Mouse (Mus musculus) hindbrain, embryonic 14.5 days (tissue): ENCODE results near the gene Gm19426. TPM values are rescaled to one million over a fixed set of nuclear protein-coding genes. Genes with fewer than 3 reads are reported as not detected.
A peak's percentile ranks its signal among the peaks of the same experiment; 100 is the strongest.

Experiments used
- ATAC-seq: fragments of 200-750 bp; cut with Nextera tagmentation; 2 replicates; pipeline ENCODE4 v1.8.0; 2017; ENCODE audit warnings: moderate number of reproducible peaks, mild to moderate bottlenecking, moderate TSS enrichment, moderate library complexity; ENCODE audit not compliant: low FRiP score
- DNase-seq: peaks from one replicate; pipeline ENCODE4 v3.0.0-alpha.2; 2015; ENCODE audit warnings: low spot score
- H3K27ac ChIP-seq: fragments of 300-500 bp; sonication (generic); 2 replicates; pipeline ENCODE4 v1.5.1; 2014; ENCODE audit warnings: mild to moderate bottlenecking, moderate library complexity
- H3K27me3 ChIP-seq: fragments of 300-500 bp; sonication (generic); 2 replicates; pipeline ENCODE4 v1.6.1; 2014; ENCODE audit warnings: mild to moderate bottlenecking, low read length, mixed read lengths; ENCODE audit not compliant: control insufficient read depth, insufficient read depth
- H3K36me3 ChIP-seq: fragments of 300-500 bp; sonication (generic); replicated peaks from 2 replicates; pipeline ENCODE4 v1.6.1; 2014; ENCODE audit not compliant: control insufficient read depth, insufficient read depth
- H3K4me1 ChIP-seq: fragments of 300-500 bp; sonication (generic); replicated peaks from 2 replicates; pipeline ENCODE4 v1.6.1; 2014; ENCODE audit warnings: antibody characterized with exemption, low read length, mixed read lengths; ENCODE audit not compliant: control insufficient read depth, insufficient read depth
- H3K4me2 ChIP-seq: fragments of 300-500 bp; sonication (generic); replicated peaks from 2 replicates; pipeline ENCODE4 v1.6.1; 2014; ENCODE audit warnings: mild to moderate bottlenecking, moderate library complexity
- H3K4me3 ChIP-seq: fragments of 300-500 bp; sonication (generic); replicated peaks from 2 replicates; pipeline ENCODE4 v1.5.1; 2014; ENCODE audit warnings: mild to moderate bottlenecking, low read length
- H3K9ac ChIP-seq: fragments of 300-500 bp; sonication (generic); 2 replicates; pipeline ENCODE4 v1.6.1; 2014
- H3K9me3 ChIP-seq: fragments of 300-500 bp; sonication (generic); 2 replicates; pipeline ENCODE4 v1.6.1; 2016; ENCODE audit warnings: low read length; ENCODE audit not compliant: control insufficient read depth
- WGBS: fragments of 180-500 bp; shearing (Covaris S2); extraction: QIAGEN DNeasy Blood & Tissue Kit; methylation state at CpG from one replicate; pipeline ENCODE4 v1.1.7; 2014; 5-methylcytosine and 5-hydroxymethylcytosine counted together
- polyA plus RNA-seq: library from polyadenylated mRNA; unstranded; fragments of >200 nt; fragmentation: Nextera tagmentation; extraction: Ambion mirVana; gene quantifications from 2 replicates; pipeline ENCODE4 v1.2.1, GENCODE M21; 2014

Gm19426 gene
- polyA plus RNA-seq, 1 experiment from 2014 or later: 3.4 TPM

- H3K9me3 ChIP-seq: no peaks in the 10 kb centered on the region
- no peak for ATAC-seq
- no peak overlapping the region for H3K4me3 ChIP-seq
- no peaks in the 10 kb centered on the region for H3K4me1 ChIP-seq
- no peaks in the 10 kb centered on the region for H3K27me3 ChIP-seq
- no peak for DNase-seq
- peaks cover 5% of the 10 kb centered on the region; the same call in 1 of the 2 replicates for H3K36me3 ChIP-seq
- H3K27ac ChIP-seq: no peak overlapping the region
- no peak overlapping the region for H3K4me2 ChIP-seq
- 71% methylated on average over 8 of the region's 8 CpGs for WGBS
- H3K9ac ChIP-seq: no peak overlapping the region
Observed at GRCm38 (mm10) chr2:84760777-84761176, 17.3 kb upstream of the Gm19426 start.

DNA sequence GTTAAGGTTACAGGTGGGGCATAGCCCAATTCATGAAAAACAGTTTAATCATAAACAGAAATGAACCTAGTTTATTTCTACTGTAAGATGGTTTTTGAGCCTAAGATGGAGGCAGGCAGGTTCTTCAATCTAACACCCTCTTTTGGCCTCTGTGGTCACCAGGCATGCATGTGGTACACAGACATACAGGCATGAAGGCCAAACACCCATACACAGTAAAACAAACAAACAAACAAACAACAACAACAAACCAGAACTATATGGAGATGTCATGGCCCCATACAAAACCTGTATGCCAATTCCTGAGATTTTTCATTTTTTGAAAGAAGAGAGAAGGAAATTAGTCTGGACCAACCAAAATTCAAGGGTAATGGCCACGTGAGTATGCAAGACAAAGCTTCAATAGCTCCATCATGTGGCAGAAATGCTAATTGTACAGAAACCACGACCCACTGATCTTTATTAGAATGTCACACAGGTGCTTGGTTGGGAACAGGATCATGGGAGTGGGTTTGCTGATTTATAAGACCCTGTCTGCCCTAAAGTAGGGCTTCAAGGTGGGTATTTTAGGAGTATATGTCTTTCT lies 15.2 kb upstream of the Gm19426 start:
- Histone ChIP-seq H3K9me3 (no peaks in the 10 kb centered on the region), H3K4me2 (no peak overlapping the region), H3K9ac (no peak overlapping the region), H3K4me3 (no peak overlapping the region), H3K4me1 (no peaks in the 10 kb centered on the region), H3K36me3 (no peaks in the 10 kb centered on the region), H3K27me3 (no peaks in the 10 kb centered on the region), H3K27ac (no peak overlapping the region)
- ATAC-seq (peak; percentile 60; the same call in 1 of the 2 replicates), DNase-seq (peak; percentile 64)
- 1% methylated on average over 2 of the region's 2 CpGs for WGBS

DNA sequence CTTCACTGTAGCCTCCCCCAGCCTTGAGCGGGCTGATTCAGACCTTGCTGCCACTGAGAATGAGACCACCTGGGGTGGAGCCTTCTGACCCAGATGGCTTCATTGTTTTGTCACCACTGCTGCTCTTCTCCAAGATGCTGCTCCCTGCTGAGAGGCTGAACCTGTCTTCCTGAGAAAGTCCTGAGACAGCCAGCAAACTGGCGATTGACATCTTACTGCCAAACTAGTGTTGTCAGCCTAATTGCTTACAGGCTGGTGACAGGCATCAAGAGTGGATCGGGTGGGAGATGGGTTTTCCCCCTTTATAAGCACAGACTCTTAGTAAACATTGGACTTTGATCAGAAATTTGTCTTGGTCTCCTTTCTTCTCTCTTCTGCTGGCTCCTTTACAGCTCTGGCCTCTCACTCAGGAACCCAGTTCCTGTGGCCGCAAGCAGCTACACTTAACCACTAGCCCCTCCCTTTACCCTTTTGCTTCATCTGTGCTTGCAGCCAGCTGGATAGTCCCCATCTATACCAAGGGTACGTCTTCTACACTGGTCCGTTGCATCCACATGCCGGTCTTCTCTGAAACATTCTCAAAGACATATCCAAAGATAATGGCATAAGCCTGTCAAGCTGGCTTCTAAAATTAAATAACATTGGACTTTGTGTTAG lies 13.7 kb upstream of the Gm19426 start:
- H3K36me3 ChIP-seq: no peaks in the 10 kb centered on the region
- no peak overlapping the region for H3K27ac ChIP-seq
- DNase-seq (no peak), ATAC-seq (no peak)
- 59% methylated on average over 7 of the region's 7 CpGs for WGBS
- no peaks in the 10 kb centered on the region for H3K27me3 ChIP-seq
- no peaks in the 10 kb centered on the region for H3K4me1 ChIP-seq
- H3K4me2 ChIP-seq: no peak overlapping the region
- no peak overlapping the region for H3K4me3 ChIP-seq
- H3K9me3 ChIP-seq: no peaks in the 10 kb centered on the region
- no peak overlapping the region for H3K9ac ChIP-seq

DNA sequence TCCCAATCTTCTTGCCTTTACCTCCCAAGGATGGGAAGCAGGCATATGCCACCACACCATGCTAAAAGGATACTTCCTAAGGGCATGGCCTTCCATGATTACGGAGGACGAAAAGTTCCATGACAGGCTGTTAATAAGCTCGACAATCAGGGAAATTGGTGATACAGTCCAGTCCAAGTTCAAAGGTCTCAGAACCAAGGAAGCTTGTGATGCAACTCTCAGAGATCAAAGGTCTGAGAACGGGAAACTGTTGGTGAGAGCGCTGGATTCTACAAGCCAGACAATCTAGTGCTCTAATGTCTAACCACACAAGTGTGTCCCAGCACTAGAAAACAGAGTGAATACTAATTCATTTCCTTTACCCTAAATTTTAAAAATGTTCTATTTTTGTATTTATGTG lies 12.8 kb upstream of the Gm19426 start:
- no peak overlapping the region for H3K27ac ChIP-seq
- DNase-seq (no peak), ATAC-seq (no peak)
- 87% methylated on average over 5 of the region's 5 CpGs for WGBS
- no peaks in the 10 kb centered on the region for H3K4me1 ChIP-seq
- no peaks in the 10 kb centered on the region for H3K27me3 ChIP-seq
- H3K9ac ChIP-seq: no peak overlapping the region
- H3K9me3 ChIP-seq: no peaks in the 10 kb centered on the region
- H3K4me3 ChIP-seq: no peak overlapping the region
- H3K4me2 ChIP-seq: no peak overlapping the region
- no peaks in the 10 kb centered on the region for H3K36me3 ChIP-seq

GRCm38 (mm10) chr2:84750115-84750514 lies 6.7 kb upstream of the Gm19426 start:
- ATAC-seq: no peak

DNA sequence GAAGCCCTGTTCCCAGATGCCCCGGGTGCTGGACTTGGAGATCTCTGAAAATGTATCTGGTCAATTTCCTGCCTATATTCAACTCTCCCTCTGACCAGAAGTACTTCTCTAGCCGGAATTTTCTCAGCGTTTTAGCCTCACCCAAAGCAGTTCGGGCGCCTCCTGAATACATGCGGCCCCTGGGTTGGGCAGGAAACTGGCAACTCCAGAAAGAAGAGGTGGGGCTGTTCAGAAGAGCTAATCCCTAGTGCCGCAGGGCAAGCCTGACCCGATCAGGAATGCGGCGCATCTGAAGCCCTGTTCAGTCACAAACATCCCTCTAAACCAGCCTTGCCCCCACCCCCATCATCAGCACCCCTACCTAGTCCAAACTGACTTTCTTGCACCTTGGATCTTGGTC lies 671 bp upstream of the Gm19426 start:
- H3K4me3 ChIP-seq: peak overlapping the region; percentile 89
- H3K4me2 ChIP-seq: peak overlapping the region; percentile 86
- H3K27me3 ChIP-seq: no peaks in the 10 kb centered on the region
- no peaks in the 10 kb centered on the region for H3K9me3 ChIP-seq
- H3K4me1 ChIP-seq: peaks cover 37% of the 10 kb centered on the region
- peak overlapping the region; percentile 98 for H3K27ac ChIP-seq
- ATAC-seq: peak; percentile 15
- H3K36me3 ChIP-seq: 0 out of 2 replicates have a peak, but pooled peaks cover 7% of the 10 kb centered on the region
- 2% methylated on average over 10 of the region's 10 CpGs for WGBS
- peak overlapping the region; percentile 89 for H3K9ac ChIP-seq
- peak; percentile 33 for DNase-seq

More at GRCm38 (mm10) chr2:84750115-84750514, 6.7 kb upstream of the Gm19426 start:
- Histone ChIP-seq H3K4me3 (no peak overlapping the region), H3K9ac (no peak overlapping the region), H3K4me1 (no peaks in the 10 kb centered on the region), H3K36me3 (no peaks in the 10 kb centered on the region), H3K4me2 (no peak overlapping the region), H3K27ac (no peak overlapping the region), H3K27me3 (no peaks in the 10 kb centered on the region), H3K9me3 (no peaks in the 10 kb centered on the region)
- peak; percentile 28 for DNase-seq
- 72% methylated on average over 6 of the region's 6 CpGs for WGBS

- Histone ChIP-seq H3K4me3 (peak overlapping the region; percentile 89), H3K27ac (peak overlapping the region; percentile 98), H3K36me3 (0 out of 2 replicates have a peak, but pooled peaks cover 7% of the 10 kb centered on the region), H3K4me2 (peak overlapping the region; percentile 86), H3K9me3 (no peaks in the 10 kb centered on the region), H3K4me1 (peaks cover 46% of the 10 kb centered on the region), H3K27me3 (no peaks in the 10 kb centered on the region), H3K9ac (peak overlapping the region; percentile 89)
- DNase-seq (peak; percentile 73), ATAC-seq (peak; percentile 82)
- WGBS: 1% methylated on average over 24 of the region's 26 CpGs
Observed at GRCm38 (mm10) chr2:84742451-84743283, 788 bp downstream of the Gm19426 start.

DNA sequence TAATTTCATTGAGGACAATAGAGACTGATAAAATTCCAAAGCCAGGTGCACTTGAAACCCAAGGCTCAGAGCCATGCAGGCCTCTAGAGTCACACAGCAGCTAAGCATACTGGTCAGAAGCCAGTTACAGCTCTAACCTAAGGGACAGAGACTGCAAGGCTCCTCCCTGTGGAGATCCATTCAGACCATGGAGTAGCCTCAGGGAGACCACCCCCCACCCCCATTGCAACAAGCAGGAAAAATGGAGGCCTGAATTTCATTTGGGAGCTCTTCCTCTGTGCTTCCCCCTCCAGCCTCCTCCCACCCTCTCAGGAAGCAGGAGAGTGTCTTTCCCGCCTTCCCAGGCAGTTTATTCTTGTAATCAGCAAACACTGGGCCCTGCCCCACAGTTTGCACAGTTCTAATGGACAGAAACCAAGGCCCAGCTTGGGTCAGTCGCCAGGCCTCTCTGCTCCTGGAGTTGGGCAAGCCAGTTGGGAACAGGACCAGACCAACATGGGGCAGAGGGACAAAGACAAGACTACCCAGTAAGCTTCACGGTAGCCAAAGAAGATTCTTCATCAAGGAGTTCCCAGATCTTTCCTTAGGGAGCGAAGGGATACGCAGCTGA lies 1.5 kb downstream of the Gm19426 start:
- no peak for DNase-seq
- Histone ChIP-seq H3K4me1 (peaks cover 54% of the 10 kb centered on the region), H3K4me3 (peak overlapping the region; percentile 89), H3K36me3 (0 out of 2 replicates have a peak, but pooled peaks cover 7% of the 10 kb centered on the region), H3K27ac (peak overlapping the region; percentile 98), H3K9me3 (no peaks in the 10 kb centered on the region), H3K9ac (peak overlapping the region; percentile 89), H3K4me2 (peak overlapping the region; percentile 86), H3K27me3 (no peaks in the 10 kb centered on the region)
- 2% methylated on average over 5 of the region's 5 CpGs for WGBS
- ATAC-seq: no peak; the same call in 1 of the 2 replicates
